Mouse (Mus musculus) R1 (cell line): ENCODE data around the gene Fndc8.

Source experiments
- DNase-seq: peaks from one replicate; pipeline ENCODE4 v3.0.0-alpha.2; 2018; ENCODE audit warnings: low read depth, low spot score

Fndc8 gene

GRCm38 (mm10) chr11:82869506-82870172, 22.3 kb upstream of the Fndc8 start:
- no peak for DNase-seq

GRCm38 (mm10) chr11:82870173-82871030, 21.5 kb upstream of the Fndc8 start:
- DNase-seq, result peak; percentile 89

- DNase-seq, result peak; percentile 93
These were observed 20.9 kb upstream of the Fndc8 start, which contains the start of gene Rffl for GRCm38 (mm10) chr11:82871031-82871446. Rffl (minus strand) TSS chr11:82871210.

GRCm38 (mm10) chr11:82874924-82875323, 17.0 kb upstream of the Fndc8 start:
- DNase-seq, result no peak

- DNase-seq, result peak; percentile 91
These were observed 16.3 kb upstream of the Fndc8 start for GRCm38 (mm10) chr11:82875631-82876030.

- no peak for DNase-seq
These were observed 14.1 kb upstream of the Fndc8 start for GRCm38 (mm10) chr11:82877726-82878344.

GRCm38 (mm10) chr11:82883180-82883579, 8.7 kb upstream of the Fndc8 start:
- peak; percentile 62 for DNase-seq

- peak; percentile 54 for DNase-seq
These were observed 5.4 kb upstream of the Fndc8 start for GRCm38 (mm10) chr11:82886559-82886958.

- DNase-seq, result no peak
These were observed 3.4 kb upstream of the Fndc8 start for GRCm38 (mm10) chr11:82888491-82888946.

- peak; percentile 42 for DNase-seq
These were observed 2.2 kb upstream of the Fndc8 start for GRCm38 (mm10) chr11:82889524-82890341.

- peak; percentile 94 for DNase-seq
These were observed 1.6 kb upstream of the Fndc8 start, which contains the start of gene Rad51d for GRCm38 (mm10) chr11:82890342-82890762. Rad51d (minus strand) TSS chr11:82890614.

GRCm38 (mm10) chr11:82897478-82897877, 5.6 kb downstream of the Fndc8 start:
- no peak for DNase-seq

- no peak for DNase-seq
These were observed 7.8 kb downstream of the Fndc8 start for GRCm38 (mm10) chr11:82899720-82900119.

- no peak for DNase-seq
These were observed 9.8 kb downstream of the Fndc8 start for GRCm38 (mm10) chr11:82901606-82902310.

- peak; percentile 26 for DNase-seq
These were observed 13.0 kb downstream of the Fndc8 start for GRCm38 (mm10) chr11:82904952-82905351.

- peak; percentile 68 for DNase-seq
These were observed 13.9 kb downstream of the Fndc8 start for GRCm38 (mm10) chr11:82905816-82906215.

GRCm38 (mm10) chr11:82907651-82908607, 16.0 kb downstream of the Fndc8 start, which contains the start of gene Nle1:
Nle1 (minus strand) TSS chr11:82908411.
- peak; percentile 92 for DNase-seq

GRCm38 (mm10) chr11:82908608-82908989, 16.7 kb downstream of the Fndc8 start:
- peak; percentile 22 for DNase-seq

GRCm38 (mm10) chr11:82910250-82910649, 18.3 kb downstream of the Fndc8 start, which contains the start of gene Unc45b:
Unc45b (plus strand) TSS chr11:82910550.
- DNase-seq, result no peak
